Mouse (Mus musculus): ENCODE data around the gene Slc48a1. TPM values are rescaled to one million over a fixed set of nuclear protein-coding genes. Genes with fewer than 3 reads are reported as not detected.

Gene Slc48a1
- total and polyA plus RNA-seq, 3 experiments, result 116 to 299 TPM; not detected in 1

- H3K27me3 ChIP-seq (ENCODE audit: control insufficient read depth in 1 of 2, insufficient read depth in 2 of 2, low read length in 2 of 2), result no peaks in the 10 kb centered on the region; a peak in 1 of 4 replicates
- H3K9ac ChIP-seq (ENCODE audit: control insufficient read depth, low read depth, low read length, poor library complexity, severe bottlenecking), result peak overlapping the region; percentile 17
- H3K27ac ChIP-seq (ENCODE audit: control insufficient read depth, low read depth, low read length), result no peak overlapping the region
- peaks cover 9 to 49% of the 10 kb centered on the region in 2 experiments for H3K4me1 ChIP-seq (ENCODE audit: control insufficient read depth in 1 of 2, insufficient read depth in 2 of 2, low read length in 2 of 2)
- no peak for TF ChIP-seq E2F4 (IDR thresholded peaks at IDR 0.05; ENCODE audit: borderline replicate concordance, low read depth, low read length)
- no peak for TF ChIP-seq TBP (IDR thresholded peaks at IDR 0.05; ENCODE audit: low read depth, low read length)
- no peak for TF ChIP-seq JUND (IDR thresholded peaks at IDR 0.05; ENCODE audit: low read depth, low read length)
- TF ChIP-seq USF2 (IDR thresholded peaks at IDR 0.05; ENCODE audit: borderline replicate concordance in 1 of 2, insufficient read depth in 1 of 2, low read depth in 1 of 2, low read length in 2 of 2), result no peak
- TF ChIP-seq SIN3A (IDR thresholded peaks at IDR 0.05; ENCODE audit: low read length), result peak; percentile 74
- TF ChIP-seq POLR2A (IDR thresholded peaks at IDR 0.05; ENCODE audit: control insufficient read depth in 1 of 2, insufficient read depth in 1 of 2, low read depth in 1 of 2, low read length in 2 of 2, poor library complexity in 1 of 2), result no peak
- TF ChIP-seq GATA1 (IDR thresholded peaks at IDR 0.05; ENCODE audit: low read depth, low read length), result no peak
- peak; percentile 74; the same call in 1 of the 2 replicates for TF ChIP-seq MAZ (IDR thresholded peaks at IDR 0.05; ENCODE audit: low read depth, low read length)
- no peak for TF ChIP-seq ZC3H11A (IDR thresholded peaks at IDR 0.05; ENCODE audit: low read depth, low read length)
- peak; percentile 56; the same call in 1 of the 2 replicates for TF ChIP-seq ELF1 (IDR thresholded peaks at IDR 0.05; ENCODE audit: low read depth, low read length)
- TF ChIP-seq RCOR1 (IDR thresholded peaks at IDR 0.05; ENCODE audit: low read depth, low read length), result no peak
- TF ChIP-seq MYC (IDR thresholded peaks at IDR 0.05; ENCODE audit: low read depth, low read length), result no peak
- peak; percentile 25; the same call in 1 of the 2 replicates for TF ChIP-seq BHLHE40 (IDR thresholded peaks at IDR 0.05; ENCODE audit: borderline replicate concordance, low read depth, low read length)
- peak; percentile 76 for TF ChIP-seq MAX (IDR thresholded peaks at IDR 0.05; ENCODE audit: low read length)
- no peak for TF ChIP-seq NELFE (IDR thresholded peaks at IDR 0.05; ENCODE audit: low read depth, low read length)
- TF ChIP-seq HCFC1 (IDR thresholded peaks at IDR 0.05; ENCODE audit: low read depth, low read length), result peak; percentile 49
- TF ChIP-seq ETS1 (IDR thresholded peaks at IDR 0.05; ENCODE audit: low read depth, low read length), result peak; percentile 91
- TF ChIP-seq USF1 (IDR thresholded peaks at IDR 0.05; ENCODE audit: low read depth, low read length), result no peak
- TF ChIP-seq POLR2AphosphoS5 (IDR thresholded peaks at IDR 0.05; ENCODE audit: borderline replicate concordance, low read depth, low read length), result no peak
- TF ChIP-seq EP300 (IDR thresholded peaks at IDR 0.05; ENCODE audit: low read depth in 1 of 2, low read length in 2 of 2), result peak; percentile 62 to 71
- no peak for TF ChIP-seq MXI1 (IDR thresholded peaks at IDR 0.05; ENCODE audit: low read depth, low read length)
- TF ChIP-seq KAT2A (conservative IDR thresholded peaks at IDR 0.05; ENCODE audit: low read depth, low read length), result no peak
- peak; percentile 79; the same call in 1 of the 2 replicates for TF ChIP-seq TCF12 (IDR thresholded peaks at IDR 0.05; ENCODE audit: low read depth, low read length)
- no peaks in the 10 kb centered on the region for H3K79me2 ChIP-seq (ENCODE audit: control insufficient read depth, insufficient read depth, low read length, poor library complexity)
- DNase-seq (ENCODE audit: low read depth, low spot score), result peak; percentile 85
- no peaks in the 10 kb centered on the region for H3K9me3 ChIP-seq (replicated peaks; ENCODE audit: insufficient read depth, low read length)
- H3K36me3 ChIP-seq (ENCODE audit: control insufficient read depth in 1 of 2, insufficient read depth in 2 of 2, low read length in 2 of 2), result peaks cover 0 to 29% of the 10 kb centered on the region in 2 experiments; a peak in 2 of 4 replicates
- H3K4me3 ChIP-seq (ENCODE audit: control insufficient read depth in 1 of 2, insufficient read depth in 1 of 2, low read depth in 2 of 2, low read length in 2 of 2), result no peak overlapping the region
These were observed 27.6 kb upstream of the Slc48a1 start for GRCm38 (mm10) chr15:97750697-97751096.

Data from MEL (cell line).